Mouse (Mus musculus) embryonic facial prominence, embryonic 10.5 days (tissue): ENCODE measurements at regions not wholly inside any gene's neighbourhood (a gene's known extent, or its start where the extent isn't known, plus 50 kb on each side); places are given as distances from the start of the nearest gene placed in this dataset.
A peak's percentile ranks its signal among the peaks of the same experiment; 100 is the strongest.
"Not testable (repeated sequence)": the region's sequence is repeated elsewhere in the genome, so short reads cannot be mapped to it uniquely, and the experiment has no call there.

Experiments used
- DNase-seq: peaks from one replicate; pipeline ENCODE4 v3.0.0-alpha.2; 2017; ENCODE audit warnings: low spot score
- H3K27ac ChIP-seq: fragments of 300-500 bp; sonication (generic); replicated peaks from 2 replicates; pipeline ENCODE4 v1.5.1; 2016; ENCODE audit warnings: mild to moderate bottlenecking
- H3K27me3 ChIP-seq: fragments of 300-500 bp; sonication (generic); replicated peaks from 2 replicates; pipeline ENCODE4 v1.6.1; 2016; ENCODE audit warnings: low read depth, mild to moderate bottlenecking; ENCODE audit not compliant: poor library complexity, severe bottlenecking
- H3K36me3 ChIP-seq: fragments of 300-500 bp; sonication (generic); replicated peaks from 2 replicates; pipeline ENCODE4 v1.6.1; 2016; ENCODE audit warnings: mild to moderate bottlenecking, moderate library complexity
- H3K4me1 ChIP-seq: fragments of 300-500 bp; sonication (generic); 2 replicates; pipeline ENCODE4 v1.6.1; 2016
- H3K4me3 ChIP-seq: fragments of 300-500 bp; sonication (generic); 2 replicates; pipeline ENCODE4 v1.5.1; 2016; ENCODE audit warnings: mild to moderate bottlenecking, moderate library complexity
- H3K9me3 ChIP-seq: fragments of 300-500 bp; sonication (generic); 2 replicates; pipeline ENCODE4 v1.6.1; 2016; ENCODE audit warnings: mild to moderate bottlenecking
- WGBS: fragments of 180-500 bp; shearing (Covaris S2); methylation state at CpG from one replicate; pipeline ENCODE4 v1.1.7; 2016; 5-methylcytosine and 5-hydroxymethylcytosine counted together

- 89% methylated on average over 6 of the region's 6 CpGs for WGBS
- H3K36me3 ChIP-seq = no peaks in the 10 kb centered on the region
- 0 out of 2 replicates have a peak, but pooled peaks cover 2% of the 10 kb centered on the region for H3K9me3 ChIP-seq
- H3K4me3 ChIP-seq = no peak overlapping the region
- no peak for DNase-seq
- peaks cover 16% of the 10 kb centered on the region for H3K4me1 ChIP-seq
- H3K27me3 ChIP-seq = no peaks in the 10 kb centered on the region
- H3K27ac ChIP-seq = 0 out of 2 replicates have a peak overlapping the region, but pooled peaks have one; percentile 66
Observed at GRCm38 (mm10) chr9:41914611-41915010, 209.5 kb downstream of the Sorl1 start.

- H3K4me3 ChIP-seq = no peak overlapping the region
- WGBS = 83% methylated on average over 3 of the region's 3 CpGs
- H3K4me1 ChIP-seq = peaks cover 9% of the 10 kb centered on the region
- H3K27me3 ChIP-seq = no peaks in the 10 kb centered on the region
- H3K36me3 ChIP-seq = no peaks in the 10 kb centered on the region
- no peak for DNase-seq
- H3K9me3 ChIP-seq = 0 out of 2 replicates have a peak, but pooled peaks cover 2% of the 10 kb centered on the region
- no peak overlapping the region; the same call in 1 of the 2 replicates for H3K27ac ChIP-seq
Observed at GRCm38 (mm10) chr9:41913911-41914310, 210.2 kb downstream of the Sorl1 start.

GRCm38 (mm10) chr9:41912482-41912881 lies 211.6 kb downstream of the Sorl1 start:
- Histone ChIP-seq H3K4me3 (no peak overlapping the region), H3K27me3 (no peaks in the 10 kb centered on the region), H3K4me1 (no peaks in the 10 kb centered on the region), H3K9me3 (0 out of 2 replicates have a peak, but pooled peaks cover 2% of the 10 kb centered on the region), H3K27ac (no peak overlapping the region; the same call in 1 of the 2 replicates), H3K36me3 (no peaks in the 10 kb centered on the region)
- no peak for DNase-seq
- WGBS = 77% methylated on average over 5 of the region's 5 CpGs

GRCm38 (mm10) chr9:41900606-41900974 lies 223.5 kb downstream of the Sorl1 start:
- no peaks in the 10 kb centered on the region for H3K36me3 ChIP-seq
- H3K27ac ChIP-seq = peak overlapping the region; percentile 35; the same call in 1 of the 2 replicates
- H3K27me3 ChIP-seq = no peaks in the 10 kb centered on the region
- no peak overlapping the region for H3K4me3 ChIP-seq
- no peak for DNase-seq
- 88% methylated on average over 8 of the region's 8 CpGs for WGBS
- peaks cover 22% of the 10 kb centered on the region for H3K4me1 ChIP-seq
- H3K9me3 ChIP-seq = no peaks in the 10 kb centered on the region

- 51% methylated on average over 11 of the region's 11 CpGs for WGBS
- peaks cover 22% of the 10 kb centered on the region for H3K4me1 ChIP-seq
- no peak for DNase-seq
- peak overlapping the region; percentile 67 for H3K27ac ChIP-seq
- no peak overlapping the region for H3K4me3 ChIP-seq
- H3K9me3 ChIP-seq = no peaks in the 10 kb centered on the region
- no peaks in the 10 kb centered on the region for H3K36me3 ChIP-seq
- no peaks in the 10 kb centered on the region for H3K27me3 ChIP-seq
Observed at GRCm38 (mm10) chr9:41899766-41900605, 224.1 kb downstream of the Sorl1 start.

- Histone ChIP-seq H3K36me3 (no peaks in the 10 kb centered on the region), H3K9me3 (no peaks in the 10 kb centered on the region), H3K27ac (no peak overlapping the region), H3K4me1 (peaks cover 38% of the 10 kb centered on the region), H3K27me3 (no peaks in the 10 kb centered on the region), H3K4me3 (no peak overlapping the region)
- WGBS = 85% methylated on average over 5 of the region's 5 CpGs
- no peak for DNase-seq
Observed at GRCm38 (mm10) chr9:41895106-41895505, 229.0 kb downstream of the Sorl1 start.

GRCm38 (mm10) chr9:41892841-41893240 lies 231.3 kb downstream of the Sorl1 start:
- no peak overlapping the region for H3K4me3 ChIP-seq
- H3K4me1 ChIP-seq = peaks cover 31% of the 10 kb centered on the region
- peak overlapping the region; percentile 44; the same call in 1 of the 2 replicates for H3K27ac ChIP-seq
- no peaks in the 10 kb centered on the region for H3K9me3 ChIP-seq
- no peaks in the 10 kb centered on the region for H3K36me3 ChIP-seq
- no peaks in the 10 kb centered on the region for H3K27me3 ChIP-seq
- DNase-seq = no peak
- 66% methylated on average over 3 of the region's 3 CpGs for WGBS

- Histone ChIP-seq H3K36me3 (no peaks in the 10 kb centered on the region), H3K27ac (peak overlapping the region; percentile 97), H3K9me3 (no peaks in the 10 kb centered on the region), H3K27me3 (no peaks in the 10 kb centered on the region), H3K4me1 (peaks cover 31% of the 10 kb centered on the region), H3K4me3 (peak overlapping the region; percentile 48)
- 55% methylated on average over 7 of the region's 7 CpGs for WGBS
- peak; percentile 23 for DNase-seq
Observed at GRCm38 (mm10) chr9:41891206-41891605, 232.9 kb downstream of the Sorl1 start.

GRCm38 (mm10) chr9:41890273-41891141 lies 233.6 kb downstream of the Sorl1 start:
- peak; percentile 94 for DNase-seq
- Histone ChIP-seq H3K27ac (peak overlapping the region; percentile 97), H3K36me3 (no peaks in the 10 kb centered on the region), H3K4me1 (peaks cover 31% of the 10 kb centered on the region), H3K4me3 (peak overlapping the region; percentile 48), H3K27me3 (no peaks in the 10 kb centered on the region), H3K9me3 (no peaks in the 10 kb centered on the region)
- 2% methylated on average over 42 of the region's 42 CpGs for WGBS

- Histone ChIP-seq H3K9me3 (no peaks in the 10 kb centered on the region), H3K27me3 (no peaks in the 10 kb centered on the region), H3K36me3 (no peaks in the 10 kb centered on the region), H3K4me1 (peaks cover 31% of the 10 kb centered on the region), H3K27ac (peak overlapping the region; percentile 97), H3K4me3 (peak overlapping the region; percentile 48)
- peak; percentile 75 for DNase-seq
- WGBS = 47% methylated on average over 12 of the region's 12 CpGs
Observed at GRCm38 (mm10) chr9:41889568-41890272, 234.4 kb downstream of the Sorl1 start.

GRCm38 (mm10) chr9:41888616-41889150 lies 235.4 kb downstream of the Sorl1 start:
- Histone ChIP-seq H3K27me3 (no peaks in the 10 kb centered on the region), H3K9me3 (no peaks in the 10 kb centered on the region), H3K4me1 (peaks cover 31% of the 10 kb centered on the region), H3K27ac (peak overlapping the region; percentile 97; the same call in 1 of the 2 replicates), H3K4me3 (no peak overlapping the region), H3K36me3 (no peaks in the 10 kb centered on the region)
- 85% methylated on average over 3 of the region's 3 CpGs for WGBS
- DNase-seq = no peak

- not testable (repeated sequence) for DNase-seq, H3K9me3 ChIP-seq, H3K36me3 ChIP-seq, H3K4me3 ChIP-seq, H3K27me3 ChIP-seq, H3K27ac ChIP-seq
- peaks cover 29% of the 10 kb centered on the region for H3K4me1 ChIP-seq
- WGBS = 92% methylated on average over 13 of the region's 13 CpGs
Observed at GRCm38 (mm10) chr9:41886456-41886855, 237.6 kb downstream of the Sorl1 start.
